Mouse (Mus musculus) thymus, adult 2 months (tissue): ENCODE results near the gene March2.

Source experiments
- CTCF ChIP-seq: fragments of 200-500 bp; IDR thresholded peaks from 2 replicates; pipeline ENCODE4 v1.5.1; 2012; ENCODE audit warnings: mild to moderate bottlenecking, control low read depth, low read length, moderate library complexity, borderline replicate concordance; ENCODE audit not compliant: control insufficient read depth, poor library complexity, insufficient read depth; ENCODE audit errors: extremely low read depth
- POLR2A ChIP-seq: fragments of 200-500 bp; IDR thresholded peaks from 2 replicates; pipeline ENCODE4 v1.6.1; 2012; ENCODE audit warnings: mild to moderate bottlenecking, low read length, control low read depth, moderate library complexity; ENCODE audit not compliant: control insufficient read depth, poor library complexity, insufficient read depth; ENCODE audit errors: extremely low read depth

- no peak for TF ChIP-seq CTCF
- no peak for TF ChIP-seq POLR2A
These were observed 37.1 kb upstream of the March2 start for GRCm38 (mm10) chr17:33755418-33756107.
